Mouse (Mus musculus) neural tube, embryonic 13.5 days (tissue): ENCODE measurements around the gene Tcf12. TPM values are rescaled to one million over a fixed set of nuclear protein-coding genes. Genes with fewer than 3 reads are reported as not detected.

ENCODE experiments used
- ATAC-seq: fragments of 200-750 bp; cut with Nextera tagmentation; 2 replicates; pipeline ENCODE4 v1.8.0; 2017; ENCODE audit warnings: low read depth, mild to moderate bottlenecking, moderate TSS enrichment, moderate library complexity
- H3K27ac ChIP-seq: fragments of 300-500 bp; sonication (generic); replicated peaks from 2 replicates; pipeline ENCODE4 v1.5.1; 2015; ENCODE audit warnings: moderate library complexity, mild to moderate bottlenecking, inconsistent platforms
- H3K27me3 ChIP-seq: fragments of 300-500 bp; sonication (generic); 2 replicates; pipeline ENCODE4 v1.6.1; 2015; ENCODE audit warnings: mild to moderate bottlenecking, inconsistent platforms
- H3K36me3 ChIP-seq: fragments of 300-500 bp; sonication (generic); 2 replicates; pipeline ENCODE4 v1.6.1; 2015; ENCODE audit warnings: mild to moderate bottlenecking, inconsistent platforms
- H3K4me1 ChIP-seq: fragments of 300-500 bp; sonication (generic); replicated peaks from 2 replicates; pipeline ENCODE4 v1.6.1; 2015; ENCODE audit warnings: inconsistent platforms
- H3K4me2 ChIP-seq: fragments of 300-500 bp; sonication (generic); 2 replicates; pipeline ENCODE4 v1.6.1; 2015; ENCODE audit warnings: inconsistent platforms, mild to moderate bottlenecking, moderate library complexity
- H3K4me3 ChIP-seq: fragments of 300-500 bp; sonication (generic); 2 replicates; pipeline ENCODE4 v1.5.1; 2015; ENCODE audit warnings: mild to moderate bottlenecking, inconsistent platforms
- H3K9ac ChIP-seq: fragments of 300-500 bp; sonication (generic); 2 replicates; pipeline ENCODE4 v1.6.1; 2015; ENCODE audit warnings: moderate library complexity, mild to moderate bottlenecking, inconsistent platforms
- H3K9me3 ChIP-seq: fragments of 300-500 bp; sonication (generic); 2 replicates; pipeline ENCODE4 v1.6.1; 2016; ENCODE audit warnings: inconsistent platforms
- WGBS: fragments of 180-500 bp; shearing (Covaris S2); methylation state at CpG from one replicate; pipeline ENCODE4 v1.1.7; 2015; 5-methylcytosine and 5-hydroxymethylcytosine counted together
- polyA plus RNA-seq: library from polyadenylated mRNA; unstranded; fragments of >200 nt; fragmentation: Nextera tagmentation; extraction: Ambion mirVana; gene quantifications from 2 replicates; pipeline ENCODE4 v1.2.1, GENCODE M21; 2015

Tcf12 gene
- polyA plus RNA-seq, 1 experiment from 2014 or later: 120 TPM

DNA sequence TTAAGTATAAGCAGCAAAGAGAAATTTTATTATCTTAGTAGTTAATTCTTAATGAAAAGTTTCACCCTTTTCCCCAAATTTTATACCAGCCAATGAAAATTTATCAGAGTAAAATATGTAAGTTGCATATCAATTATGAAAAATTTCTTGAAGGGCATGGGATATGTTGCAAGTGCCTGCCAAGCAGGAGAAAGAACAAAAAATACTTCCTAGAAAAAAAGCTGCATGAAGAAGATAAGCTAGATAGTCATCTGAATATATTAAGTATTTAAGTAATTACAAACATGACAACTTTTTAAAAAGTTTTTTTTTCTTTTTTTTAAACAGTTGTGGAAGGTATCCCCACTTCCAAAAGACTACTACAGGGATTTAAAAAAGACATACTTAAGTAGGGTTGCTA is 179.7 kb downstream of the Tcf12 start:
- H3K36me3 ChIP-seq: no peaks in the 10 kb centered on the region
- H3K4me2 ChIP-seq: no peak overlapping the region
- H3K4me1 ChIP-seq: peaks cover 12% of the 10 kb centered on the region
- no peak overlapping the region for H3K9ac ChIP-seq
- ATAC-seq: no peak
- H3K27me3 ChIP-seq: no peaks in the 10 kb centered on the region
- H3K9me3 ChIP-seq: no peaks in the 10 kb centered on the region
- H3K27ac ChIP-seq: no peak overlapping the region
- no peak overlapping the region for H3K4me3 ChIP-seq

DNA sequence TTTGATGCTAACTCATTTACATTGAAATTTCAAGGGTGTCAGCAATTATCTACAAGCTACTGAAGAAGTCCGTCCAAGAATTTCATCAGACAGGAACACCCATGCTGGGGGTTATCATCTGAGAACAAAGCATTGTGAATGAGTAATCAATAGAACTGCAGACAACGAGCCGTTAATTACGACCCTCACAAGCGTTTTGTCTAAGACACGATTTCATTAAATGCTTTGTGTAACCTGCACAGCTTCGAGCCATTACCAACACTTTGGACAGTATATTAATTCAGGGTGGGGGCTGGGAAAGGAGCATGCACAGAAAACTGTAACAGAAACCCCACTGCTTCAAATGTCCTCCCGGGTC is 180.3 kb downstream of the Tcf12 start:
- no peak overlapping the region for H3K27ac ChIP-seq

DNA sequence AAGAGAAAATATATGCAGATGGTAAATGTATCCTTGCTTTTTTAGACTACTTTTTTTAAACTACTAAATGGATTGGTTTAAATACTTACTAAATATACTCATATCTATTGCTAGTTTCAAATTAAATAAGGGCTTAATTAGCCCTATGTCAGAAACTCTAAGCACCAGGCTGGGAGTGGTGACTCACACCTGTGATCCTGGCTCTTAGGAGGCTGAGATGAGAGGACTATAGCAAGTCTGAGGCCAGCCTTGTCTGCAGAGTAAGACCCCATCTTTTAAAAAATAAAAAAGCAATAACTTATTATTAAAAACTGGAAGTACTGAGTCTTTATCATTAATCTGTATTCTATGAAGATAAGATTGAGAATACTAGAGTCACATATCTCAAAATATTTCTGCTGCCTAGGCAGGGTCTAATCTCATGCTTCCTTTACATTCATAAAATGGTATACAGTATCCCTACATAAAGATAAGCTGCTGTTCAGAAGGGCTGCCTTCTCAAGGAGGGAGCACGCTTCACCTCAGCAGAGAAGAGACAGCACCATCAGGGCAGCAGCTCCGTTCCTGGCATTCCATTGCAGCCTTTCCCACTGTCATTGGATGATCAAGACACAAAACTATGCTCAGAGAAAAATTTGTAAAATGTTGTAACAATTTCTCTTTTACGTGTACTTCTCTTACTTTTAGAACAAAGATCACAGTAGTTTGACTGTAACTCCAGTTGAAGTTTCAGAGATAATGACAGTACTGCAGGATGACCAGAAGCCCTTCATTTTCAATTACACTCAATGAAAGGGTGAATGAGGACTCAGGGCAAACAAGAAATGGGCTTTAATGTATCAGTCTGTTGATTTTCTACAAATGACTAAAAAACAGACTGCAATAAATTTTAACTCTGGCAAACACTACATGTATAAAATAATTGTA is 181.0 kb downstream of the Tcf12 start:
- Histone ChIP-seq H3K27ac (0 out of 2 replicates have a peak overlapping the region, but pooled peaks have one; percentile 35), H3K27me3 (no peaks in the 10 kb centered on the region), H3K9me3 (no peaks in the 10 kb centered on the region), H3K9ac (no peak overlapping the region), H3K4me1 (peaks cover 13% of the 10 kb centered on the region), H3K36me3 (no peaks in the 10 kb centered on the region), H3K4me3 (no peak overlapping the region), H3K4me2 (no peak overlapping the region)
- 78% methylated on average over 3 of the region's 3 CpGs for WGBS
- no peak for ATAC-seq

More for the DNA sequence above, 180.3 kb downstream of the Tcf12 start:
- Histone ChIP-seq H3K9ac (no peak overlapping the region), H3K36me3 (no peaks in the 10 kb centered on the region), H3K9me3 (no peaks in the 10 kb centered on the region), H3K4me1 (peaks cover 12% of the 10 kb centered on the region), H3K4me2 (no peak overlapping the region), H3K27me3 (no peaks in the 10 kb centered on the region), H3K4me3 (no peak overlapping the region)
- no peak for ATAC-seq
- 20% methylated on average over 8 of the region's 8 CpGs for WGBS

DNA sequence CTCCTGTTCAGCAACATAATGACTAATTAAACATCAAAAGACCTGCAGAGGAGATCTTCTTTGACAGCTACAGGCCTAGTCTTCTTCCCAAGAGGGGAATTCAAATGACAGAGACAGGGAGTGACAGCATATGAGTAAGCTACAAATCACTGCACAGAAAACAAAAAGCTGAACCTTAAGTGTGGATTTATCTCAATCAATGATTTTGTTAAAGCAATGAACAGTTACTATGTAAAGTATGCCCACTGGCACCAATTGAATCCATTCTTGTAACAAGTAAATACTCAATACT is 195.1 kb downstream of the Tcf12 start:
- Histone ChIP-seq H3K9me3 (no peaks in the 10 kb centered on the region), H3K27me3 (no peaks in the 10 kb centered on the region), H3K36me3 (peaks cover 5% of the 10 kb centered on the region; the same call in 1 of the 2 replicates), H3K4me2 (no peak overlapping the region), H3K4me1 (peaks cover 31% of the 10 kb centered on the region), H3K9ac (no peak overlapping the region), H3K27ac (peak overlapping the region; percentile 78; the same call in 1 of the 2 replicates), H3K4me3 (no peak overlapping the region)
- ATAC-seq: no peak; the same call in none of the 2 replicates

DNA sequence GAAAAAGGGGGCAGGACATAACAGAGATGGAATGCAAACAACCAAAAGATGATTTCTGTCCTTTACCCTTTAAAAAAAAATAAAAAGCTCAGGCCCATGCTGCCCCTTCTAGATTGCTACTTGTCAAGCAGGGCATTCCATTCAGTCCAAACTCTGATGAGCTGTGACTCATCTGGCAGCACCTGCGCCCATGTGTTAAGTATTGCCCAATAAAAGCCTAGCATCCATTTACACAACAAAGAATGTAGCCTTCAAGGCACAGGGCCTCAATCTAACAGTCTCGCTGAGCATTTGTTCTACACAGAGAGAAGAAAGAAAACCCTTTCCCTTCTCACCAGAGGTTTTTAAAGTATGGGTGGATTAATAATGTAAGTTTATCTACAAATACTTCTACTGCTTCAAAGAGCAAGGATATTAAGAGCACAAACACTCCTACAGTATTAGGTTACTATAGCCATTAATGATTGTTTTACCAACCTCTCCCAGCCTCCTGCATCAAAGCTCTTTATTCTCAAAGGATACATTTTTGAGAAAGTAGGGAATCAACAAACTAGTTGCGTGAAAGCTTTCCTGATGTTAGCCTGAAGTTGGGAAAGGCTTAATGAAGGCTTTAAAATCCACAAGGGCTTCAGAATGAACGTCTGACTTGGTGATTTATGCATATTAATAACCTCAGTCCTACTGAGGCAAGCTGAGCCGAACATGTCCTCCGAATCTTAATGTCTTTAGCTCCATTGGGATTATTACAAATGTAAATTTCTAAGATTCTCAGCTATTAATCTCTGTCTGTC is 195.6 kb downstream of the Tcf12 start:
- Histone ChIP-seq H3K4me1 (peaks cover 31% of the 10 kb centered on the region), H3K36me3 (no peaks in the 10 kb centered on the region), H3K4me3 (no peak overlapping the region), H3K9ac (no peak overlapping the region), H3K9me3 (no peaks in the 10 kb centered on the region), H3K4me2 (0 out of 2 replicates have a peak overlapping the region, but pooled peaks have one; percentile 11), H3K27ac (peak overlapping the region; percentile 78), H3K27me3 (no peaks in the 10 kb centered on the region)
- WGBS: 11% methylated on average over 6 of the region's 6 CpGs
- ATAC-seq: peak; percentile 84

DNA sequence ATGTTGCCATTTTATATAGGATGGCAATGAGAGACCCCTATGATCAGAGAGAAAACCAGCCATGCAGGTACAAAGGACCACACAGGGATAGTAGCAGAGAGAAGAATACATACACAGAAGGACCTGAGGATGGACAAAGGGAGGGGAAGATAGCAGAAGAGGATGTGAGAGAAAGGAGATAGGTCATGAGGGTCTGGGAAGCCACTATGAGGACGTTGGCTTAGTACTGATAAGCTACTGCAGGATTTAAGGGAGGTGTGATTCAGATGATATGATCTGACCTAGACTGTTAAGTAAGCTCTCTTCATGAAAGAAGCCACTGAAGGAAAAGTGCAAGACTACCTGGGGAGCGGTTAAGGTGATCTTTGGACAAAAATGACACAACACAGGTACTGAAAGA is 205.1 kb downstream of the Tcf12 start:
- Histone ChIP-seq H3K27me3 (no peaks in the 10 kb centered on the region), H3K36me3 (peaks cover 14% of the 10 kb centered on the region), H3K4me2 (no peak overlapping the region), H3K4me3 (no peak overlapping the region), H3K27ac (no peak overlapping the region), H3K9me3 (0 out of 2 replicates have a peak, but pooled peaks cover 3% of the 10 kb centered on the region), H3K9ac (no peak overlapping the region), H3K4me1 (no peaks in the 10 kb centered on the region)
- no peak for ATAC-seq
- 84% methylated on average over 2 of the region's 2 CpGs for WGBS

DNA sequence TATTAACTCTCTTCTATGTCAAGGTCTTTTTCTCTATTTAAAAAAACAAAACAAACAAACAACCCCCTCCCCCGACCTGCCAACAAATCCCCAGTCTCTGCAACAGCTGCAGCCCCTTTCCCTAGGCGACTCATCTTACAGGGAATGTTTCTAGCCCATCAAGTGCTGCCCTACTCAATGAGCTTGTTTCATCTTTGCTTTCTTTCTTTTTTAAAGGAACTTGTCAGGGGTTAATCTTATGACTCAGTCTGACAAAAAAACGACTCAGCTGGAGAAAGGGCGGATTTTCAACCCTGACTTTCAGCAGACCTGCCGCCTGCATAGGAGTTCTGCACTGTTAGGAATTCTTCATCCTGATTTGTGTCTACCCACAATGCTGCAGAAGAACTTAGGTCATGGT is 212.8 kb downstream of the Tcf12 start:
- peak overlapping the region; percentile 77 for H3K27ac ChIP-seq

DNA sequence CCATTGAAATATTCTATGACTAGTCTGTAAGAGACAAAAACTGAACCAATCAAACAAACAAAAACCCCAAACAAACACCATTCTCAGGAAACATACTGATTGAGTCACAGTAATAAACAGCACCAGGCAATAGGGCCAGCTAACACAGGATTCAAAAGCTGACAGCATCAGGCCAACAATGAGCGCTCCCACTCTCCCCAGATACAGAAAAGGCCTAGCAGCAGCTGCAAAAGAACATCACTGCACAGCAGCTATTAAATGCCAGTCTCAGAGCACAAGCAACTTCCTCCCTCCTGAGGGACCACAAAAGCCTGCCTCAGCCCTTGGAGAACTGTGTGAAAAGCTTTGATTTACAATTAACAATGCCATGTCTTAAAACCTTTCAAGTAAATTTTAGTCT is 214.3 kb downstream of the Tcf12 start:
- H3K27ac ChIP-seq: peak overlapping the region; percentile 86
- peaks cover 48% of the 10 kb centered on the region for H3K4me1 ChIP-seq
- no peak overlapping the region for H3K4me2 ChIP-seq
- H3K9me3 ChIP-seq: no peaks in the 10 kb centered on the region
- 0 out of 2 replicates have a peak overlapping the region, but pooled peaks have one; percentile 3 for H3K9ac ChIP-seq
- no peaks in the 10 kb centered on the region for H3K27me3 ChIP-seq
- H3K4me3 ChIP-seq: no peak overlapping the region
- WGBS: 0% methylated on average over 1 of the region's 1 CpGs
- H3K36me3 ChIP-seq: no peaks in the 10 kb centered on the region; the same call in 1 of the 2 replicates
- no peak for ATAC-seq

More for the DNA sequence above, 212.8 kb downstream of the Tcf12 start:
- WGBS: 8% methylated on average over 5 of the region's 5 CpGs
- Histone ChIP-seq H3K9me3 (no peaks in the 10 kb centered on the region), H3K4me1 (peaks cover 36% of the 10 kb centered on the region), H3K4me2 (no peak overlapping the region), H3K36me3 (no peaks in the 10 kb centered on the region; the same call in 1 of the 2 replicates), H3K9ac (no peak overlapping the region), H3K27me3 (no peaks in the 10 kb centered on the region), H3K4me3 (no peak overlapping the region)
- ATAC-seq: no peak

DNA sequence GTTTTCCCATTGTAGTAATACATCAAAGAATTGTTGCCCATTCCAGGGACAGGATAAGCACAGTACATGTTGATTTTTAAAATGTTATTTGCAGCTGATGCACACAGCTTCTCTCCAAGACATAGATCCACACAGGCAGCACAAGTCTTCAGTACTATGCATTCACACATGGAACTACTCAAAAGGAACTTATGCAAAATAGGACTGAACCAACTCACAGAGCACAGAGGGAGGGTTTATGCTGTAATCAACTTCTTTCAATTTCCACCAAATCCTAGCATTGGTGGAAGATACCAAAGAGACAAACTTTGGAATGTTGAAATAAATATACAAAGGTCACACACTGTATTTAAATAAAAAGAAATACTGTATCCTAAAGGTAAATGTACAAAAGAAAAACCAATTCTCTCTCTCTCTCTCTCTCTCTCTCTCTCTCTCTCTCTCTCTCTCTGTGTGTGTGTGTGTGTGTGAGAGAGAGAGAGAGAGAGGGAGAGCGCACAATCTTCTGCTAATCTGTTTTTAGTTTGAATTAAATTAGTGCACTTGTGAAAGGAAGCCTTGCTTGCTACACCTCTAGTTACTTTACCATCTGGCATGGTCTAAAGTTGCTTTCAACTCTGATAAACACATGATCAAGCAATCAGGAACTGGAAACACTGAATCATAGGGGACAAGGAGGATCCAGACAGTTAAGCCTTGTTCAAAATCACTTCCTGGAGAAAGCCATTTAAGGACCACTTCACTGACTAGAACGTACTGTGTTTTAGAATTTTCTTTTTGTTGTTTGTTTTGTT is 215.5 kb downstream of the Tcf12 start:
- Histone ChIP-seq H3K4me1 (peaks cover 56% of the 10 kb centered on the region), H3K9ac (peak overlapping the region; percentile 55), H3K4me3 (peak overlapping the region; percentile 43), H3K27me3 (no peaks in the 10 kb centered on the region), H3K36me3 (no peaks in the 10 kb centered on the region), H3K9me3 (no peaks in the 10 kb centered on the region), H3K27ac (peak overlapping the region; percentile 82), H3K4me2 (peak overlapping the region; percentile 63)
- WGBS: 8% methylated on average over 2 of the region's 2 CpGs
- ATAC-seq: peak; percentile 82

DNA sequence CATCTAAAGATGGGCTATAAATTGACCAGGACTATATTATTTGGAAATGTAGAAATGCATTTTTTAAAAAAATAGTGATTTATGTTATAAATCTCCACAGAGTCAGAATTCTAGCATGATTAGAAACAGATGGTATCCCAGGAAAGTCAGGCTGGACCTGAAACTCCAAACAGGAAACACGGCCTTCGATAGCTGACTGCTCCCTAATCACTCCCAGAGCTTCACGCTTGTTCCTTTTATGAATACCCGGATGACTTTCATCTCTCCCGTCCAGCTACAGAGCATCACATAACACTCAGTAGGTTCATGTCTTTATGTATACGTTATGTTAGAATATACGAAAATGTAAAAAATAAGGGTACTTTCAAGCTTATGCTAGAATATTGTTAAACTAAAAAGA is 216.4 kb downstream of the Tcf12 start:
- Histone ChIP-seq H3K4me3 (peak overlapping the region; percentile 43), H3K27ac (peak overlapping the region; percentile 70), H3K4me2 (peak overlapping the region; percentile 63), H3K27me3 (no peaks in the 10 kb centered on the region), H3K9me3 (no peaks in the 10 kb centered on the region), H3K4me1 (peaks cover 56% of the 10 kb centered on the region), H3K9ac (peak overlapping the region; percentile 56), H3K36me3 (no peaks in the 10 kb centered on the region)
- peak; percentile 52; the same call in 1 of the 2 replicates for ATAC-seq
- WGBS: 6% methylated on average over 7 of the region's 7 CpGs

DNA sequence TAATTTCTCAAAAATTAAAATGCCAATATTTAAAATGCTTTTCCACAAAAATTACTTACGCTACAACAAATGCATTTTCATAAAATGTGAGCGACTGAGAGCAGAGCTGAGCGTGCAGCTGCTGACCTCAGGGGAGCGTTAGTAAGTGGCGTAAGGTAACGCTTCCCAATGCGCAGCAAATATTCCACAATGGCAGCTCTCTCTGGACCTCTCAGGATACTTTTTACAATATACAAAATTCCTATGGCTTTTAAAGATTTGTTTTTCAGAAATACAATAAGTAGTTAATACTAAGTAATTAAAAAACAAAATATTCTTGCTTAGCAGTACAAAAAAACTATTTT is 216.8 kb downstream of the Tcf12 start:
- WGBS: 5% methylated on average over 7 of the region's 7 CpGs
- H3K36me3 ChIP-seq: no peaks in the 10 kb centered on the region
- H3K4me1 ChIP-seq: peaks cover 56% of the 10 kb centered on the region
- no peaks in the 10 kb centered on the region for H3K27me3 ChIP-seq
- H3K4me2 ChIP-seq: peak overlapping the region; percentile 63
- 0 out of 2 replicates have a peak, but pooled peaks have one; percentile 70 for ATAC-seq
- H3K9me3 ChIP-seq: no peaks in the 10 kb centered on the region
- H3K27ac ChIP-seq: peak overlapping the region; percentile 79
- H3K9ac ChIP-seq: peak overlapping the region; percentile 72
- peak overlapping the region; percentile 43 for H3K4me3 ChIP-seq
